23 mouse cellular contexts compared by ENCODE assay signal in genomic region chr17:46045742-46046141, GRCm38 (mm10). TPM values are rescaled to one million over a fixed set of nuclear protein-coding genes. Genes with fewer than 3 reads are reported as not detected.
DNase-seq lines count a peak whose midpoint lies in the region; ATAC-seq and TF ChIP-seq lines count a peak whose summit lies in the region.
"Had no signal": no experiment of that assay in that cellular context is flagged by ENCODE, and none has a peak within 500 bp of the region (broad histone marks: within the 10 kb centered on the region; RNA-seq: fewer than 3 reads in every experiment).

No protein-coding gene starts in this region.

- H3K27ac ChIP-seq in lung, postnatal 0 days (ENCODE audit: low read length), result no peak overlapping the region
- H3K27ac ChIP-seq: embryonic facial prominence, embryonic 10.5 days; forebrain, embryonic 13.5 days; gastrocnemius, adult 2 months; heart, adult 2 months; heart, embryonic 15.5 days; hindbrain, embryonic 12.5 days had no signal

- no peak overlapping the region for H3K9ac ChIP-seq in lung, postnatal 0 days (replicated peaks; ENCODE audit: low read depth)
- H3K9ac ChIP-seq: forebrain, embryonic 13.5 days; heart, embryonic 15.5 days; hindbrain, embryonic 12.5 days had no signal

- intact Hi-C loops in heart, postnatal 25 days (cut with DNase I), result no loop called here

- no peak overlapping the region for H3K4me2 ChIP-seq in lung, postnatal 0 days (replicated peaks; ENCODE audit: low read depth, low read length)
- H3K4me2 ChIP-seq: forebrain, embryonic 13.5 days; heart, embryonic 11.5 days; heart, embryonic 15.5 days; hindbrain, embryonic 12.5 days had no signal

- no peaks in the 10 kb centered on the region for H3K4me1 ChIP-seq in lung, postnatal 0 days (ENCODE audit: insufficient read depth, low read depth, low read length)
- H3K4me1 ChIP-seq: forebrain, embryonic 13.5 days; hindbrain, embryonic 12.5 days had no signal

- H3K9me3 ChIP-seq in lung, postnatal 0 days (ENCODE audit: low read length), result no peaks in the 10 kb centered on the region
- H3K9me3 ChIP-seq: heart, embryonic 15.5 days had no signal

- H3K36me3 ChIP-seq in lung, postnatal 0 days (ENCODE audit: insufficient read depth, low read length), result no peaks in the 10 kb centered on the region
- H3K36me3 ChIP-seq: embryonic facial prominence, embryonic 10.5 days; heart, embryonic 15.5 days; hindbrain, embryonic 12.5 days had no signal

- no peak for TF ChIP-seq EP300 in lung, postnatal 0 days (IDR thresholded peaks at IDR 0.05)

- 72% methylated on average over 8 of the region's 8 CpGs for WGBS in lung, postnatal 0 days

- H3K27me3 ChIP-seq in lung, postnatal 0 days (replicated peaks; ENCODE audit: insufficient read depth, low read length), result no peaks in the 10 kb centered on the region
- H3K27me3 ChIP-seq: forebrain, embryonic 13.5 days; hindbrain, embryonic 12.5 days had no signal

- peak; percentile 85 for DNase-seq in heart, adult 11 months
- no peak for DNase-seq in heart, postnatal 25 days (ENCODE audit: low spot score)
- peak; percentile 23 for DNase-seq in thymus, postnatal 14 days
- DNase-seq in thymus, postnatal 4 days, result no peak
- DNase-seq in lung, postnatal 36 days, result no peak
- no peak for DNase-seq in lung, postnatal 0 days (ENCODE audit: low spot score)
- DNase-seq: adrenal gland, adult 2 months; adrenal gland, postnatal 25 days; cerebellum, adult 18-20 months; cerebellum, adult 9-11 months; cerebellum, postnatal 36 days; gastrocnemius, adult 2 months; gastrocnemius, postnatal 36 days; heart, adult 2 months; heart, postnatal 14 days had no signal

- TF ChIP-seq CTCF in lung, postnatal 0 days (IDR thresholded peaks at IDR 0.05), result no peak

- H3K4me3 ChIP-seq in lung, postnatal 0 days (ENCODE audit: low read depth, low read length), result no peak overlapping the region
- H3K4me3 ChIP-seq: embryonic facial prominence, embryonic 10.5 days; forebrain, embryonic 13.5 days; gastrocnemius, adult 2 months; heart, adult 2 months; heart, embryonic 15.5 days; hindbrain, embryonic 12.5 days had no signal

- peak; percentile 80 for ATAC-seq in granulocyte monocyte progenitor cell, adult 5-6 weeks (replicated peaks; ENCODE audit: poor library complexity, severe bottlenecking)
- ATAC-seq in neutrophil, adult 5-6 weeks (ENCODE audit: extremely low read depth, insufficient number of reproducible peaks, low FRiP score, poor library complexity, severe bottlenecking), result peak; percentile 69
- ATAC-seq in lung, postnatal 0 days, result no peak
- ATAC-seq: forebrain, embryonic 13.5 days; hindbrain, embryonic 16.5 days had no signal

RNA-seq across cellular contexts. Expression of gene Vegfa, which starts 13.6 kb away (rescaled TPM):
- total RNA-seq in heart, postnatal 25 days (2021), result 100 to 1,000 TPM; 257 to 275 TPM
- 21.2 and 28.6 TPM in 2 replicates for total RNA-seq in granulocyte monocyte progenitor cell, adult 5-6 weeks (2014; fragmentation: Nextera tagmentation)
- 34.3 and 41.4 TPM in 2 replicates for total RNA-seq in granulocyte monocyte progenitor cell, adult 5-6 weeks (2017)
- 19.5 and 23.0 TPM in 2 replicates for total RNA-seq in neutrophil, adult 5-6 weeks (2017)
- polyA plus RNA-seq in lung, postnatal 0 days (2015; fragmentation: Nextera tagmentation; extraction: Ambion mirVana), result 21.4 and 31.9 TPM in 2 replicates

Comparison
In these comparisons a context has a peak if more than half of its experiments do, and no peak if none do; other contexts are left out.
1. DNase-seq: peak in heart, adult 11 months (single experiment) and thymus, postnatal 14 days (single experiment); none in heart, postnatal 25 days (single experiment), thymus, postnatal 4 days (single experiment), lung, postnatal 36 days (single experiment) and lung, postnatal 0 days (single experiment).
2. RNA of gene Vegfa, which starts 13.6 kb away (total RNA-seq): 257 to 275 TPM in heart, postnatal 25 days; 21.2 to 41.4 TPM in granulocyte monocyte progenitor cell, adult 5-6 weeks and 19.5 to 23.0 TPM in neutrophil, adult 5-6 weeks; every median in the first group is over 4 times any median in the second.